11 mouse cellular contexts compared by ENCODE assay signal in genomic region chr11:95785675-95786074, GRCm38 (mm10). TPM values are rescaled to one million over a fixed set of nuclear protein-coding genes. Genes with fewer than 3 reads are reported as not detected.
DNase-seq lines count a peak whose midpoint lies in the region; TF ChIP-seq lines count a peak whose summit lies in the region.
"Had no signal": no experiment of that assay in that cellular context is flagged by ENCODE, and none has a peak within 500 bp of the region (broad histone marks: within the 10 kb centered on the region; RNA-seq: fewer than 3 reads in every experiment).

No protein-coding gene starts in this region.

- no peak for DNase-seq in layer of hippocampus, adult 2 months (ENCODE audit: low spot score in 2 of 2)
- DNase-seq in layer of hippocampus, adult 9-10 months (ENCODE audit: low spot score) = no peak
- peak; percentile 60 for DNase-seq in thymus, postnatal 4 days
- no peak for DNase-seq in thymus, postnatal 36 days
- DNase-seq in brain, embryonic 14.5 days (ENCODE audit: low read depth) = no peak
- no peak for DNase-seq in MN1 (ENCODE audit: low spot score)
- DNase-seq in adrenal gland, adult 8-10 months = no peak
- DNase-seq: right cerebral cortex, postnatal 14 days had no signal

- H3K27ac ChIP-seq in layer of hippocampus, adult 2 months = no peak overlapping the region
- H3K27ac ChIP-seq: forebrain, embryonic 13.5 days; lung, embryonic 15.5 days had no signal

- peak; percentile 61 for TF ChIP-seq CTCF in layer of hippocampus, adult 2 months (conservative IDR thresholded peaks at IDR 0.05)
- peak; percentile 40; the same call in 1 of the 2 replicates for TF ChIP-seq CTCF in brain, embryonic 14.5 days (IDR thresholded peaks at IDR 0.05; ENCODE audit: borderline replicate concordance, extremely low read depth, insufficient read depth, insufficient read length)

- no peak overlapping the region for H3K4me3 ChIP-seq in layer of hippocampus, adult 2 months
- H3K4me3 ChIP-seq: forebrain, embryonic 13.5 days; lung, embryonic 15.5 days had no signal

- TF ChIP-seq POLR2A in brain, embryonic 14.5 days (IDR thresholded peaks at IDR 0.05; ENCODE audit: borderline replicate concordance, extremely low read depth, insufficient read depth, insufficient read length, poor library complexity, severe bottlenecking) = no peak

RNA-seq across cellular contexts. Expression of gene Phospho1, which starts 38.6 kb away (rescaled TPM):
- total RNA-seq in layer of hippocampus, adult 2 months (2021) = 10 to 100 TPM; 48.8 to 63.0 TPM
- polyA plus RNA-seq in brain, embryonic 14.5 days (2012; rRNA removed) = 0.67 and 9.9 TPM in 2 replicates
- 100 to 1,000 TPM in 2 of 4 experiments, 10 to 100 TPM in 2; 61.9 to 148 (median 104) TPM for total RNA-seq in adrenal gland, adult 8-10 months (2022)
- polyA plus RNA-seq: forebrain, embryonic 13.5 days; inflammation-experienced regulatory T-cells, adult 6 months had no signal

RNA-seq across cellular contexts. Expression of gene Gngt2, which starts 51.3 kb away (rescaled TPM):
- total RNA-seq in layer of hippocampus, adult 2 months (2021) = 1 to 10 TPM; 2.6 to 4.5 TPM
- polyA plus RNA-seq in brain, embryonic 14.5 days (2012; rRNA removed) = 1.4 and 1.5 TPM in 2 replicates
- total RNA-seq in adrenal gland, adult 8-10 months (2022) = 10 to 100 TPM; 14.7 to 19.0 (median 17.1) TPM

RNA-seq across cellular contexts. Expression of gene Abi3, which starts 56.6 kb away (rescaled TPM):
- 1 to 10 TPM; 3.3 to 6.8 TPM for total RNA-seq in layer of hippocampus, adult 2 months (2021)
- 2.7 and 3.3 TPM in 2 replicates for polyA plus RNA-seq in brain, embryonic 14.5 days (2012; rRNA removed)
- 10 to 100 TPM in 3 of 4 experiments, 1 to 10 TPM in 1; 8.9 to 14.3 (median 12.2) TPM for total RNA-seq in adrenal gland, adult 8-10 months (2022)
